Mouse (Mus musculus) c-Kit-negative CD71-positive TER-119-positive erythroid progenitor cells, embryonic 14.5 days (primary cell): ENCODE data around the gene Samd11.

ENCODE experiments used
- DNase-seq: peaks from one replicate; pipeline ENCODE4 v3.0.0-alpha.2; 2013; ENCODE audit warnings: low read depth, low spot score

Gene Samd11

GRCm38 (mm10) chr4:156213134-156213533 lies 42.3 kb downstream of the Samd11 start:
- DNase-seq, result no peak

DNA sequence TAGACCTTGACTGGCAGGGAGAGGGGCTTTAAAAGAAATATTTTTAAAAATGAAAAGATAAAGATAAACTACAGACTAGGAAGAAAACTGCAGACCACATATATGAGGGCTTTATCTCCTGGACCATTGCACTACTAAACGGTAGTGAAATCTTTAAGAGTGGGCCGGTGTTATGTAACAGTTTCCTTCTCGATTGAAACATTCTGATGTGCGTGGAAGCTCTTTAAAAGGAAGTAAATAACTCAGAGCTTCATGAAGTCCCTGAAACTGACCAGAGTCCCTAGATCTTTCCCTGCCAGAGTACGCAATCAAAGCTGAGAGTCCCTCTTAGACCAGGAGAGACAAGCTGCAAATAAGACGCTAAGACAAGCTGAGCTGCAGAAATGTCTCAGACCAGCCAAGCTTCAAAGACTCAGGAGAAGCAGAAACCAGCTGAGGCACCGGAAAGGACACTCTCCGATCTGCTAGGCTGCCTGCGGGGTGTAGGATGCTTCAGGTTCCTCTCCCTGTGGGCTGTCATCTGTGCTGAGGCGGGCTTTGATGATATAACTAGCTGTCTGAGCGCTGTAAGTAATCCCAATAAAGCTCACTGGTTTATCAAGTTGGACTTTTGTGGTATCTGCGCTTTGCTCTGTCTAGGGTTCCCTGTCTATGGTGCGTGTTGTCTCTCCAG lies 45.4 kb downstream of the Samd11 start:
- no peak for DNase-seq

GRCm38 (mm10) chr4:156208872-156209271 lies 46.6 kb downstream of the Samd11 start:
- no peak for DNase-seq

- no peak for DNase-seq
These were observed 51.9 kb downstream of the Samd11 start for GRCm38 (mm10) chr4:156203413-156204131.

- no peak for DNase-seq
These were observed 52.5 kb downstream of the Samd11 start, which contains the start of gene AW011738 for GRCm38 (mm10) chr4:156203001-156203412. TSS of gene AW011738 (plus strand) at chr4:156203304.

DNA sequence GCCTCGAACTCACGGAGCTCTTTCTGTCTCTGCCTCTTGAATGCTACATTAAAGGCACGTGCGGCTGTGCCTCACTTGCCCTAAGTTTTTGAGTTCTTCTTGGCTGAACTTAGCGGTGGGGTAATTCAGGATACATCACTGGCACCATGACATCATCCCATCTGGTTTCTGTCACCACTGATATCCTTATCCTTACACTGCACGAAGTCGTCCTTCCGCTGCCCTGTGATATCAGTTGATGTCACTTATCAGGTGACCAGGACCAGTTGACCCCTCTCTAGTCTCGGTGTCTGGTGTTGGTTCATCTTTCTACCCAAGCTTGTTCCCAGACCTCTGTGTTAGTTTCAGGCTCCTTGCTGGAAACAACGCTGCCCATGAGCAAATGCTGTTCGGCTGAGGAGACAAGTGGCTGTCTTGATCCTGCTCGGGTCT lies 53.0 kb downstream of the Samd11 start:
- DNase-seq, result peak; percentile 59

- no peak for DNase-seq
These were observed 54.6 kb downstream of the Samd11 start, which contains the start of gene Isg15 for GRCm38 (mm10) chr4:156200623-156201475. TSS of gene Isg15 (minus strand) at chr4:156200818.

GRCm38 (mm10) chr4:156197829-156198205 lies 57.6 kb downstream of the Samd11 start:
- peak; percentile 80 for DNase-seq

- DNase-seq, result peak; percentile 32
These were observed 58.2 kb downstream of the Samd11 start, which contains the start of gene Agrn for GRCm38 (mm10) chr4:156197131-156197828. TSS of gene Agrn (minus strand) at chr4:156197488.
